Mouse (Mus musculus): Measurements from ENCODE around the gene Palmd. TPM values are rescaled to one million over a fixed set of nuclear protein-coding genes. Genes with fewer than 3 reads are reported as not detected.

Palmd gene
- total RNA-seq (2021) = 10 to 100 TPM; 33.4 to 42.1 TPM
- long read RNA-seq, experiment 1, transcript Palmd-201 (8 exons, 2,433 nt) = major isoform, 51 of 55 reads
- long read RNA-seq, experiment 1, partial matches to known transcripts = 2 of 55 reads
- long read RNA-seq, experiment 1, other reads (novel, unspliced or antisense) = 1 of 55 reads
- long read RNA-seq, experiment 2, transcript Palmd-201 (8 exons, 2,433 nt) = major isoform, 39 of 41 reads
- long read RNA-seq, experiment 2, partial matches to known transcripts = 2 of 41 reads
- long read RNA-seq, experiment 2, other reads (novel, unspliced or antisense) = 0 of 41 reads

DNA sequence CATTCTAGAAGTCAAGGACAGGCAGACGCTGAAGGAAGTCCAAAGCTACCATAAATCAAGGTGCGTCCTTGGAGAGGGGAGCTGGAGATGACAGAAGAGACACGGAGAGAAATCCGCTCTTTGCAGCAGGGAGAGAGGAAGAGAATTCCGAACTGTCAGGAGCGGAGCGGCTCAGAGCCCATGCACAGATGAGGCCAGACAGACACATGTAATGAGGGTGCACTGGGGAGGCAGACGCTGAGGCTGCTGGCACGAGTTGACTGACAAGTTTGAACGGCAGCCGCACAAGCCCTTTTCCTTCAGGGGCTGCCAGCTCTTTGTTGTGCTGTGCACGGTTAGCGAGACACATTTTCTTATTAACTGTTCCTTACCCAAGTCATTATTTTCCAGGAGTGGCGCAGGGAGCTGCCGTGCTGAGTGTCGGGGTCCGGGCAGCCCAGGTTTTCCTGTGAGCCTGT is at the start of gene Palmd:
Palmd (minus strand) TSS at position 448 of the 458 bp plus-strand sequence.
- DNase-seq (ENCODE audit: low spot score in 2 of 2) = peak; percentile 30 to 31

DNA sequence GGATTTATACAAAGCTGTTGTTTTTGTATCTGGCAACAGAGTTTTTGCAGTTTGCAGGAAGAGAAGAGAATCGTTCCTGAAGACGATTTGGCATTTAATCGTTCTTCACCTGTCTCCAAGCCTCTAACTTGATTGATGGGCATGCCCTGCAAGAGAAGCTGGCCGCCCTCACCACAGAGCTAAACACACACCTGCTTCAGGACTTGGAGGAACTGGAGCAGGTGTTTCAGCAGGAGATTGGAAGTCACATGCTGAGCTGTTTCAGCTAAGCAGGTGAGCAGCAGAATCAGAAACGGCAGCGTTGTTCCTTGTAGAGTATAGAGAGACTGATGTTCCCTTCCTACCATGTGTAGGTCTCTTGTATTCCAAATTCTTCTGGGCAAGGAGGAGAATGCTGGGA is 41.4 kb upstream of the Palmd start:
- DNase-seq (ENCODE audit: low spot score in 2 of 2) = no peak

DNA sequence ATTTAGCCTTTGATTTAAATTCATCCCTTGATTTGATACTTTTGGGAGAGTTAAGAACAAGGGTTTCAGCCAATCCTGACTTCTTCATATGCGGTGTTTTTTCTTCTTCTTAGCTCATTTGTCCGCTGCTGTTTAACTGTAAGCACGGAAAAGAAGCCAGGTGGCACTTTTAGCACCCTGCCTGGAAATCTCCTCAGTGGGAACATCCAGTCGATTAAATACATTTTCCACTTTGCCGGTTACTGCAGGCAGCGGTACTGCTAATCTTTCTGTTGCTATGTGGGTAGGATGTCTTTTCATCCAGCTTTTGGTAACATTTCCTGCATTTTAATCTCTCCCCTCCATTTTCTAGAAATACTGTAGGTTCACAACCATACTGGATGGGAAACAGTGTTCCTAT is 38.6 kb upstream of the Palmd start:
- no peak for DNase-seq (ENCODE audit: low spot score in 2 of 2)

DNA sequence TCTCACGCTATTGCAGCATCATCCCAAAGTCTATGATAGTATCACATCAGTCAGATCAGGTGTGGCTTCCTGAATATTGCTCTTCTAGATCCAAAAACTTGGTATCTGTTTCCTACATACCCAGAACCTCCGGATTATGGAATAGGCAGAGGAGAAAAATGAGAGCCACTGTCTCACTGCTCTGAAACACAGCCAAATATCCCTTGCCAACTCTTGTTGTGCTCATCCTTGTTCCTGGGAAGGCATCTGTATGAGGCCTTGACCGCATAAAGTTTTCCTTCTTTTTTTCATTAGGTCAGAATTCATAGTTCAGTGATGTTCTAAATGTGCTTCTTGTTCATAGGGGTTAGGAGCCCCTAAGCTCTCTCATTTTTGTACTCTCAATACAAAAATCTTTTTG is 37.8 kb upstream of the Palmd start:
- no peak for DNase-seq (ENCODE audit: low spot score in 2 of 2)

DNA sequence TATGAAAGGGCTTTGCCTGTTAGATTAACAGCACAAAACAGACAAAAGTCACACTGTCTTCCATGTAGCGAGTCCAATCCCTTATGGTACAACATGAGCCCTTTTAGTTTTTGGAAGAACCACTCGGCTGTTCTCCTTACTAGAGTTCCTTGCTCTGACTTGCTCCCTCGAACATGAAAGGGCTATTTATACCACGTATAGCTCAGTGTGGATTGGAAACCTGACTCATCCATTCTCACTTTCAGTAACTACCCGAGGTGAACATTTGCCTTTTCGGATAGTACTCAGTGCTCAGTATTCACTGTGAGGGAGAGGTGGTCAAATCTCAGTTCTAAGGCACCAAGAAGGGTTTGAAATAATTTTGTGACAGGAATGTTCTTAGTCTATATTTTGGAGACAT is 34.6 kb upstream of the Palmd start:
- DNase-seq (ENCODE audit: low spot score in 2 of 2) = no peak

DNA sequence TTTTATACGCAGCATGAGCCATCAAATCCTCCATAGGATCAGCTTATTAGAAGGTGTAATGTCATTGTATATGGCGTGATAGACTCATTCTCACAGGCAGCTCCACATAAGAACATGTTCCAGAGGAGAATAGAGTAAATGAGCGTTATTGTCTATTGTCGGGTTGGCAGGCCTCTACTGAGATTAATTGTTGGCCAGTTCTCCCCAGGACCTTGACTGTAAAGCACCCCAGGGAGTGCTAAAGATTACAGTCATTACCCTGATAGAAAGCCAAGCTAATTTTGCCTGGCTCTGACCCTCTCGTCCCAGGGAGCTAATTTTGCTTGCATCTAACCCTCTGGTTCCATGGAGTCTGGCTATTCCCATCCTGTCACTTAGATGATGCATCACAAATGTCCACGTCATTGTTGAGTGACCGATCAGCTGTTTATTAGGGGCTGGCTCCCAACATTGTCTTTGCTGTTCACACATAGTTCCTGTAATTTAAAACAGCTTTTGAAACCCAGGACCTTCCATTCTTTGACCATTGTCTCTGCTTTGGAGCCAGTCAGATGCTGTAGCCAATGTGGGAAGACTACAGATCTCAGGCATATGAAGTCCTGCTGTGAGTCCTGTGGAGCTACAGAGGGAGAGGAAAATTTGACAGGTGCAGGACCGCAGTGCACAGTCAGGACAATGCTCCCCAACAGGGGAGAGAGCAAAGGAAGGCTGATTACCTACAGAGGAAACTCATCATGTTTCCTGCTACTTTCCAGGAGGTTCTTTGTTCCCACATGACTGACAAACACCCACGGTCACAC is 33.1 kb upstream of the Palmd start:
- no peak for DNase-seq (ENCODE audit: low spot score in 2 of 2)

DNA sequence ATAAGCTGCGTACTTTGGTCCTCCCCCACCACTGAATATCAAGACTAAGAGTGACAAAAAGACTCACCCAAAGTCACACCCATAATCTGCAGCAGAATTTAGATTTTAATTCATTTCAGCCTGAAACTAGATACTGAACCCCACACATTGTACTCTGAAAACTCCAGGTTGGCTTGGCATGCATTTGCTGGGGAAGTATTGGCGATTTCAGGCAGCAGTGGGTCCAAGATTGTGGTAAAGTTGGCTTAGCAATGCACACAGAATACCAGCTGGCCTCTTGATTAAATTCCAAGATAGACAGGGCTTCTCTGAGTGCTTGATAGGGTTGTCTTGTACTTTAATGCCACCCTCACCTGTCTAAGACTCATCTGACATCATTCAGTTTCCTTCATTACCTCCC is 24.2 kb upstream of the Palmd start:
- no peak for DNase-seq (ENCODE audit: low spot score in 2 of 2)

DNA sequence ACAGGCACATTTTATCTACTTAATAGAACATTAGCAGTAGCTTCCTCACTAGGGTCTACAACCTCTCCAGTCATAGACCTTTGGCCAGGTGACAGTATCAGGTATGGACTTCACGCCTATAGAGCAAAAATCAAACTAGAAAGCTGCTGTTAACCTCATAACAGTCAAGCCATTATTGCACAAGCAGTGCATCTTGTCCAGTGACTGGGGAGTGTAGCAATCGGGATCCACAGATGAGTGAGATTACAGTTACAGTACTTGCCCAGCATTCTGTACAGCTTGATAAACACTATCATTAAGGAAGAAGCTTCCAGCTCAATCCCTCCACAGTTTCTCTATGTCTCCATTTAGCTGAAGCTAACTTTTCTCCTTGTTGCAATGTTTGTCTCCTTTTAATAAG is 22.4 kb upstream of the Palmd start:
- DNase-seq (ENCODE audit: low spot score in 2 of 2) = no peak

DNA sequence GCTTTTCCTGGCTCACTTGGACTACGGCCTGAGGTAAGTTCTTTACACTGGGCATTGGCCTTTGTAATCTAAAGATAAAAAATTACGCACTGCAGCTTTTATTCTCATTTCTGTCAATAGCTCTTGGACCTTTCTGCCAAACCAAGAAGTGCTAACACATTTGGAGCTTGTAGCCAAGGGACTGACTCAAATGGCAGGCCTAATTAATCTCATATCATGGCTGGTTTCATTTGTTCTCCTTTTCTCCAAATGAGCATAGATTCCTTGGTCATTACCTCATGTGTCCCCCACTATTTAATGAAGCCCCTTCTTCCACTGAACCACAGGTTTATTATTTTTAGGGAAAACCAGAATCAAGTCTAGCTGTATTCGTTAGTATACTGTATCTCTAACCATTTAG is 19.4 kb upstream of the Palmd start:
- no peak for DNase-seq (ENCODE audit: low spot score in 2 of 2)

DNA sequence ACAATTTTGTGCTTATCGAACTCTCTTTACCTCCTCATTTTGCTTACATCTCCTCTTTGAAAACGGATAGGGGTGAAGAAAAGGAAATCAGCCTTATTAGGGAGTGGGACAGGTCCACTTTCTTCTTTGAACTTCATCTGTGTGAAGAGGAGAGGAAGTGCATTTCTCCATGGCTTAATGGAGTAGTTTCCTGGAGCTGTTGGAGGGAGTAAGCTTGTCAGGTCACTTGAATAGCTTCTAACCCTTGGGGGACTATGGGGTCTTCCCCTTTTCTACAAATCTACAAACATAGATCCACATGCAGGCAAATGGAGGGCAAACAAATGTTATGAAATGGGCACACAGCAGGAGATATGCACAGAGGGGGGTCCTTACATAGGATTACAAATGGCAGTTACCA is 17.7 kb upstream of the Palmd start:
- DNase-seq (ENCODE audit: low spot score in 2 of 2) = no peak

DNA sequence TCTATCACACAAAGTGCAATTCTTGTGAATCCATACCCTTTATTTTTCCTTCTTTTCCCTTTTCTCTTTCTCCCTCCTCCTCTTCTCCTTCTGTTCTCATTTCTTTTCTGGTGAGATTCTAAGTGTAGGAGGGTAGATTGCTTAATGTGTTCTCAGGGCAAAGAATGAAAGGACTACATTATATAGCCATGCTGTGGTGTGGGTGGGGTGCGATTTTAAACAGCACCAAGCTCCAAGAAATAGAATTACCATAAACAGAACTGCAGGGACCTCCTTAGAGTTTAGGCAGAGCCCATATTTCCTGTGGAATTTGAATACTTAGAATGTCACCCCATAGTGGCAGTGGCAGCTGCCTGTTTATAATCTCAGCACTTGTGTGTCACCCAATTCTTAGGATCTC is 17.0 kb upstream of the Palmd start:
- no peak for DNase-seq (ENCODE audit: low spot score in 2 of 2)

DNA sequence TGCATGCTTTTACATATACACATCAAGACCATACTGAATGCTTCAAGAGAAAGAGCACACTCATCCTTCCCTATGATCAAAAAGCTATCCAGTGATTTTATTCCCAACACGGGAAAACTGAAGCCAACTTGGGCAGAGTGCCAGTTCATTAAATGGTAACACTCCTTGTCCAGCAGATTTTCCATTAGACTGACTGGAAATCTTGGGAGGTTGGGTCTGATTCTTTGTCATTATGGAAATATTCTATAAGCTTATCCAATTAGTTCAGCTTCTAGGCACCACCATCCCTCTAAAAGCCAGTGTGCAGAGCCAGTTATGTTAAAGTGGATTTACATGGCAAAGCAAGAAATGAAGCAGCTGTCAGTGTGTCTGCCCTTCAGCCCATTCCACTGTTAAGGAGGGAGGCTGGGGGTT is 16.3 kb upstream of the Palmd start:
- DNase-seq (ENCODE audit: low spot score in 2 of 2) = no peak

DNA sequence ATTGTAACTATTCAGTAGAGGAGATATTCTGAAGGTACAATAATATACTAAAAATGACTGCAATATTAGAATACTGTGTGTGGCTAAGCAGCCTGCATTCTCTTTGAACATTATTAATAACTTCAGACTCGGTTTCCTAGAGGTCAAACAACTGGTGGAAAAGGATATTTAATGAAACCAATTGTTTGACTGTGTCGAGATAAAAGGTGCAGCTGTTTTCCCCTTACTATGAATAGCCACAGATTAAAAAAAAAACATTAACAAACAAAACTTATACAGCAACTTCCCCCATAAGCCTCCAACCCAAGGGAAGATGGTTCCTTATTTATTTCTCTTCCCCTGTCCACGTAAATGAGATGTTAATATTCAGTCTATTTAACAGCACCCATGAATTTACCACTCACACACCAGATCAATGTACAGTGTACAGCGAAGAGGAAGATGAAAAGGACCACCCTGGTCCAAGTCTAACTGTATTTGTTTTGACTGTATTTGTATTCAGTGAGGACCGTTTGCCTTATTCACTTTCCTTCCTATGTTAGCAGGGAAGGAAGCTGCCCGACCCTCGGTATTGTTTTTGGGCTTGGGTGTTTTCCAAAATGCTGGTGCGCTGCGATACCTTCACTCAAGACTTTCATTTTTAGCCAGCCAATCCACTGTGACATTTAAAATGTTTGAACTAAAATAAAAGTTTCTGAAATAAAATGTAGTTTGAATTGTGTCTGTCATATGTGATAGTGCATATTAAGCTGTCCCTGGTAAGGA is 13.2 kb upstream of the Palmd start:
- no peak for DNase-seq (ENCODE audit: low spot score in 2 of 2)

DNA sequence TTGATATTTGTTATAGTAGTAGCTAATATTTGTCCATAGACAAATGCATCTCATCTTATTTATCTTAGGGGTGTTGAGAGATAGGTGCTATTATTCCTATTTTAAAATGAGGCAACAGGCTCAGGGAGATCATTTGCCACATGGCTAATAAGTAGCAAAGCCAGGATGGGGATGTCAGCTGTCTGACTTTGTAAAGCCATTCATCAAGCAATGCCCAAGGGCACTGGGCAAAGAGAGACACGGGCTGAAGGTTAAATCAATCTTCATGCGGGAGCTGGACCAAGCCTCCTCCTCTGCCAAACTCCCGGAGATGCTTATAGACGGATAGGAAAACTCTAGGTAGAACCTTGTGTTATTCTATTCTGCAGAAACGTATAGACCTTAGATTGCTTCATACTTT is 999 bp upstream of the Palmd start:
- no peak for DNase-seq (ENCODE audit: low spot score in 2 of 2)

DNA sequence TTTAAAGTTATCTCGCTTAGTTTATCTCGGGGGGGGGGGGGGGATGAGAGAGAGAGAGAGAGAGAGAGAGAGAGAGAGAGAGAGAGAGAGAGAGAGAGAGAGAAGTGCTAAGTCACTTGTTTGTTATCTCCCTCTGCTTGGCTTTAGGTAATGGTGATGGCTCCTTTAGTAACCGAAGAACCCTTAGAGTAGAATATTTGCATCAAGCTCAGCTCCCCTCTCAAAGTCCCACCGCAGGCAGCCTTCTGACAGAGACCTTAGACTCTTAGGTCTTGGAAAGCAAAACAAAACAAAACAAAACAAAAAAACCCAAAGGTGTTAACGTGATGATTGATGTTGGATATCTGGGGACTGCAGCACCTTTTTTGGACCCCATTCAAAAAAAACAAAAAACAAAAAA is 216 bp upstream of the Palmd start:
- DNase-seq (ENCODE audit: low spot score in 2 of 2) = no peak

DNA sequence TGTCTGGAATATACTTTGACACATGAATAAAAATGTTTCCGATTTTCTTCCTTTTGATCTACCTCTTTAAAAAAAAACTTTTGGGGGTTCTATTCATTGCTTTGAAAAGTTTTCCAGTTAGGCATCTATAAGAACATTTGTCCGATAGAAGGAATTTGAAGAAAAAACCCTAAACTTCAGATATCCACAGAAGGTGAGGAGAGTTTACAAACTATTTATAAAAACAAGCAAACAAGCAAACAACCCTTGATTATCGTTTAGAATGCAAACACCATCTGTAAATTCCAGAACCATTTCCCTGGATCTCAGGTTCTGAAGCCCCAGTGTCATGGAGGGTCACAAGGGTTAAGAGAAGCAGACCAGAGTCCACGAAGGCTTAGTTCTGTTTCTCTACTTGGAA is 820 bp downstream of the Palmd start, which contains the start of gene 4930455H04Rik:
4930455H04Rik (plus strand) TSS at position 301 of the 400 bp plus-strand sequence.
- no peak for DNase-seq (ENCODE audit: low spot score in 2 of 2)

DNA sequence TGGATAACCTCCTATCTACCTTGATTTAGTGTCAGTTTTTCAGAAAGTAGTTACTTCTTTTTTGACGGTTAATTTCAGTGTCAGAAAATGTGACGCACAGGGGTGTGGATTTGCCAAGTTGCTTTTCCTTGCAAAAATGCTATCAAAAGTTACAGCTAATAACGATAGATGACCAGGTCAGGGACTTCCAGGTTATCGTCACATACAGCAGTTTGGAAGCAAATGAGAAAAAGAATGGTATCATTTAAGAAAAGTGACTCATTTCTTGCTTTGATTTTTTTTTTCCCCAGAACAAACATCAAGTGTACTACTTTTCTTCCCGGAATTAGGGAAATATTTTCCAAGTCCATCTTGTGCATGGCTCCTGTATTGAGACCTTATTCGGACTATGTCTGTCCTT is 1.4 kb downstream of the Palmd start:
- no peak for DNase-seq (ENCODE audit: low spot score in 2 of 2)

DNA sequence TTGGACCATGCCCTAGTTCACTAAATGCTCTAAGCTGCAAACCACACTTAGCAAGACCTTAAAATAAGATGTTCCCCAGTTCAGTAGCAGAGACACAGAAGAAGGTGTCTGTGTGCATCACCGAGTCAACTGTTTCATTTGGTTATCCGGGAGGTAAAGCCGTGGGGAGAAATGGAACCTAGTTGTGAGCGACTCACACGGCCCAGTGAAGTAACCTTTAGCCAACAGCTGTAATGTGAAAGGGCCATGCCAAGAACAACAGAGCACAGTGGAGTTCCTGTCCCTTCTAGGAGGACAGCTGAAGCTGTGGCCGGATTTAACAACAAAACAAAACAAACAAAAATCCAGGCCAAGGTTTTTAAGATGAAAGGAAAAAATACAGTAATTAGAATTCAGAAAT is 2.0 kb downstream of the Palmd start:
- no peak for DNase-seq (ENCODE audit: low spot score in 2 of 2)

DNA sequence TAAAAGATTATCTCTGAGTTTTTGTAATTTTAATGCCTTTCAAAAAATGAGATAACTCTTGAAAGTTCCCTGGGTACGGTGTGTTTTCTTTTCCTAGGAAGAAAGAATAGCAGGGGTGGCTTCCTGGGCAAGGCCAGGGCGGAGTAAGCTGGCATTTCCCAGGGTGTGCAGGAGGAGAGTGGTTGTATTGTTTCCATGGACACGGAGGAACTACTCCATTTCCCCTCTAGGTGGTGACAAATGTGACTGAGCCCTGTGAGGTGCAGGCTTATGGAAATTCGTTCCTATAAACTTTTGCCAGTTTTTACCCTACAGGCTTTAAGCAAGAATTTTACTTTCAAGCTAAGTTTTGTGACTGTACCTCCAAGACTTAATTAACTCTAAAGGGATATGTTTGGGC is 2.6 kb downstream of the Palmd start:
- DNase-seq (ENCODE audit: low spot score in 2 of 2) = no peak

DNA sequence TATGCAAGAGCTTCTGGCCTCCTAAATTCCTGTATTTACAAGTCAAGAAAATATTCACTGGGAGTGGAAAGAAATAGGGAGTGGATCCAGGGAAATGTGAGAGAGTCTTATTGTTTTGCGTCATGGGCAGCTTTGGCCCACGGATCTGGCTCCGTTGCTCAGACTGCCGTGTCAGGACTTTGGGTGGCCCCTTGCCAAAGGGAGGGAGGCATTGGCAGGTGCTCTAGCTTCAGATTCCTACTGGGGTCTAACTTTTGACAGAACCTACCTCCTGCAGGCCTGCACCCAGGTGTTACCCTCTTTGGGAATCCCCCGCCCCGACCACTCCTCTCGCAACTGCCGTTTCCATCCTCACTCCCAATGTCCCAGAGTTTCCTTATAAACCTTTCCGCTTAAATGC is 4.4 kb downstream of the Palmd start:
- no peak for DNase-seq (ENCODE audit: low spot score in 2 of 2)

DNA sequence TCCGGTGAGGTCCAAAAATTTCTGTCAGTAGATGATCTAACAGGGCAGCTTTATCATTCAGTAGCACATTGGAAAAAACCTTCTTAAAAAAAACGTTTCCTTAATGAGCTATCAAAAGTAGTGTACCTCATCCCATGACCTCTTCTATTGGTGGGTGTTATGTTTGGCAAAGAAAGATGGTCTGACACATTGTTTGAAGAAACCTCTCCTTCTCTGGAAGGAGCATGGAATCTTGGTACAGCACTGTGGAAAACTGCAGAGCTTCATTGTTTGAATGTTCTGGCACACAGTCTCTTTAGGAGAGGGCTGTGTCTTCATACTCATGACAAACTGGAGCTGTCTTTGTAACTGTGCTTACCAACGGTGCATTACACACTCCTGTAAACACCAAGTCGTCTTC is 5.6 kb downstream of the Palmd start:
- no peak for DNase-seq (ENCODE audit: low spot score in 2 of 2)
